Mouse (Mus musculus) G1E (cell line): ENCODE results near the gene Wbp11.

Experiments
- CTCF ChIP-seq: IDR thresholded peaks from 2 replicates; pipeline ENCODE4 v1.5.1; 2012; ENCODE audit warnings: low read depth, low read length, inconsistent platforms, mixed read lengths
- POLR2AphosphoS5 ChIP-seq: IDR thresholded peaks from 2 replicates; pipeline ENCODE4 v1.6.1; 2012; ENCODE audit warnings: low read depth, low read length, inconsistent platforms; ENCODE audit not compliant: insufficient replicate concordance
- TAL1 ChIP-seq: conservative IDR thresholded peaks from 2 replicates; pipeline ENCODE4 v1.6.1; 2012; ENCODE audit warnings: low read depth, low read length, inconsistent platforms, mixed read lengths

- no peak for TF ChIP-seq TAL1
- TF ChIP-seq CTCF: no peak
- TF ChIP-seq POLR2AphosphoS5: no peak
Measured at GRCm38 (mm10) chr6:136793831-136794525, 34.1 kb downstream of the Wbp11 start.
